Mouse (Mus musculus): ENCODE data around the gene Vmn1r35. TPM values are rescaled to one million over a fixed set of nuclear protein-coding genes. Genes with fewer than 3 reads are reported as not detected.
"Not testable (repeated sequence)": the region's sequence is repeated elsewhere in the genome, so short reads cannot be mapped to it uniquely, and the experiment has no call there.

Gene Vmn1r35
- not detected for total RNA-seq (2021)
- long read RNA-seq, experiment 1, result 0 reads
- long read RNA-seq, experiment 2, result 0 reads

DNA sequence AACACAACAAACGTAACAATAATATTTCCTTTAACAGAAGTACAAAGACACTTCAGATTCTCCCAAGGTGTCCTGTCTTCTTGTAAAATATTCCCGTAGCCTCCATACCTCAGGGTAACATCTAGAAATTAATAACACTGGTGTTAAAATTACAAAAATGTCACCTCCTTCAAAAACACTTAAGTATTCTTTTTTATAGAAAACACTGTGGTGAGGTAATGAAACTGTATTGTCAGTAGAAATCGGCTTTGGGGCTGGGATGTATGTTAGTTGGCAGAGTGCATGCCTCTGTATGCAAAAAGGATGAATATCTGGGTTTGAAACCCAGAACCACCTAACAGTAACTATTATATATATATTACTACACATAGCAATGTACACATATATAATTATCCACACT lies at the start of gene Vmn1r35:
Gene Vmn1r35, minus strand, starts transcription at position 101 of the 400 bp plus-strand sequence.
- DNase-seq (ENCODE audit: low spot score in 2 of 2), result no peak

GRCm38 (mm10) chr6:66729082-66729481 lies 43.4 kb upstream of the Vmn1r35 start, which contains the start of gene Vmn1r37:
Gene Vmn1r37 (plus strand): TSS chr6:66729382.
- DNase-seq (ENCODE audit: low spot score in 2 of 2), result not testable (repeated sequence)

- not testable (repeated sequence) for DNase-seq (ENCODE audit: low spot score in 2 of 2)
Measured at GRCm38 (mm10) chr6:66719068-66719467, 33.4 kb upstream of the Vmn1r35 start, which contains the start of gene Vmn1r36. Gene Vmn1r36 (minus strand): TSS chr6:66719168.

DNA sequence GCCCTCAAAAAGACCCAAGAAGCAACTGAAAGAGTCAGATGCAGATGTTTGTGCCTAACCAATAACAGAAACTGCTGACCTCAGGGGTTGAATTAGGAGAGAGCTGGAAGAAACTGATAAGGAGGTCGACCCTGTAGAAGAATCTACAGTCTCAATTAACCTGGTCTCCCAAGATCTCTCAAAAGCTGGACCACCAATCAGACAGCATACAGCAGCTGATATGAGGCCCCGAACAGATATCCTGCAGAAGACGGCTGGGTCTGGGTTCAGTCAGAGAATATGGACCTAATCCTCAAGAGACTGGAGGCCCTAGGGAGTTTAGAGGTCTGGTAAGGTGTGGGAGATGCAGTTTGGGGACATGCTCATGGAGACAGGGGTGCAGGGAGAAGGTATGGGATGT lies 28.1 kb upstream of the Vmn1r35 start:
- DNase-seq (ENCODE audit: low spot score in 2 of 2), result no peak

DNA sequence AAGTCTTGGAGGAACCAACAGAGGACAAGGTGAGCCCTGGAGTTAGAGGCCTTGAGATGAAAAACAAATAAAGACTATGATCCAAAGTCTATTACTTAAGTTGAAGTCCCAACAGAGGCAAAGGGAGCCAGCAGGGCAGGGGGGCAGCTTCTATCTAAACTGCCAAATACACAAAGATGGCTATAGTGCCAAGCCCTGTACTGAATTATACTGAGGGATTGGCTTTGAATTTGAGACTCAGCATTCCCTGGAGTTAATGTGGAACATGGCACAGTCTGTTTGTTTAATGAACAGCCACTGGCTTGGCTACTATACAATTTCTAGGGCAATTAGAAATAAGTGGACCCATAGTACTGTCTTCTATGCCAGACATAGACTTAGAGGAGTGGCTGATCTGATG lies 23.2 kb upstream of the Vmn1r35 start:
- DNase-seq (ENCODE audit: low spot score in 2 of 2), result no peak

DNA sequence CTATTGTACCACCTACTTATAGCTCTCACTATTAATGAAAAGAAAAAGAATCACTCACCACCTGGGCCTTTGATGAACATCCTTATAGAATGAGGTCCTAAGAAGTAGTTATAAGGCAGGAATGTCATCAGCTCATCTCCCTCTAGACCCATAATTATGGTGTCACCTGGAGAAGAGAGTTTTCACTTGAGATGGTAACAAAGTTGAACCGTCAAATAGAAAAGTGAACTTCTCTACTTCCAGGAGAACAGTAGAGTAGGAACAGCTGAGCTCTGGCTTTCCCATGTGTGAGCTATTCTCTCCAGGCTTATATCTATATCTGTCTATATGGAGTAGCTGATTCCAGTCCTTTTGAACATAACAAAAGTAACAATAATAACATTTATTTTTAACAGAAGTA lies 41.9 kb downstream of the Vmn1r35 start, which contains the start of gene Vmn1r34:
Gene Vmn1r34, minus strand, starts transcription at position 101 of the 400 bp plus-strand sequence.
- DNase-seq (ENCODE audit: low spot score in 2 of 2), result no peak

Other genes starting within 250 kb of the Vmn1r35 start
- 1 to 10 TPM; 5.1 to 7.3 TPM for gene Mad2l1, start 150.5 kb downstream of the Vmn1r35 start, total RNA-seq (2021)
- not detected for gene Vmn1r32, start 125.8 kb downstream of the Vmn1r35 start, total RNA-seq (2021)
- not detected for gene Vmn1r33, start 67.6 kb downstream of the Vmn1r35 start, total RNA-seq (2021)
- gene Vmn1r34, start 42.0 kb downstream of the Vmn1r35 start, total RNA-seq (2021), result not detected
- gene Vmn1r36, start 33.3 kb upstream of the Vmn1r35 start, total RNA-seq (2021), result not detected
- not detected for gene Vmn1r37, start 43.5 kb upstream of the Vmn1r35 start, total RNA-seq (2021)
- gene Vmn1r38, start 96.7 kb upstream of the Vmn1r35 start, total RNA-seq (2021), result not detected
- not detected for gene Vmn1r39, start 124.7 kb upstream of the Vmn1r35 start, total RNA-seq (2021)
- 100 to 1,000 TPM; 104 to 117 TPM for gene Gng12, start 210.5 kb upstream of the Vmn1r35 start, total RNA-seq (2021)

Measured in layer of hippocampus, postnatal 14 days (tissue).